Mouse (Mus musculus): ENCODE measurements around the gene Lsm10.

DNA sequence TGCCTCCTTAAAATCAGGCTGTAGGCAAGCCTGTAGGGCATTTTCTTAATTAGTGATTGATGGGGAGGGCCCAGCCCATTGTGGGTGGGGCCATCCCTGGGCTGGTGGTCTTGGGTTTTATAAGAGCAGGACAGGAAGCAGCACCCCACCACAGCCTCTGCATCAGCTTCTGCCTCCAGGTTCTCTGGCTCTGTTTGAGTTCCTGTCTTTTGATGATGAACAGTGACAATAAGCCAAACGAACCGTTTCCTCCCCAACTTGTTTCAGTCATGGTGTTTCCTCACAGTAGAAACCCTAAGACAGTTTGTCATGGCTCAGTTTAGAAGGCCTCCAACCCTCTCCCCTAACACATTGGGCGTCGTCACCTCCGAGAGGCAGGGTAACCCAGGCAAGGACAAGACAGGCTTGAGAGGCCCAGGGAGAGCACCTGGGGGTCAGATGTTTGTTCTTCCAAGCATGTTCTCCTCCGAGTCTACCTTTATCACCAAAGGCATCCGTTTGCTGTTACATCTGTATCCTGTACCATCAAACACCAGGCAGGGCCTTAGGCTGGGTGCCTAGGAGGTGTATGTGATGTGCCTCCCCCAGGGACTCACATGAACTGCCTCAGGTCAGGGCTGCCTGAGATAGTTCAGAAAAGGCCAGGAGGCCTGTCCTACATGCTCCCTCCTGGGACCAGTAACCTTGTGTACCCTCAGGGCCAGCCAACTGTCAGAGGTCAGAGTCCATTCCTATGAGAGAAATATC, 6.1 kb upstream of the Lsm10 start:
- TF ChIP-seq CTCF (IDR thresholded peaks at IDR 0.05; ENCODE audit: low read depth) (no peak), EP300 (optimal IDR thresholded peaks at IDR 0.05) (no peak)

Data from stomach, postnatal 0 days (tissue).